Mouse (Mus musculus): Measurements from ENCODE around the gene Ciita. TPM values are rescaled to one million over a fixed set of nuclear protein-coding genes. Genes with fewer than 3 reads are reported as not detected.

The Ciita gene
- polyA plus RNA-seq, 1 experiment: 0.01 TPM

- Histone ChIP-seq H3ac (ENCODE audit: control insufficient read depth, insufficient read length) (no peak overlapping the region), H3K4me3 (no peak overlapping the region), H3K4me2 (ENCODE audit: low read depth) (no peak overlapping the region), H3K27me3 (ENCODE audit: control insufficient read depth, insufficient read depth, insufficient read length) (peaks cover 42% of the 10 kb centered on the region), H3K36me3 (ENCODE audit: control insufficient read depth, insufficient read depth) (no peaks in the 10 kb centered on the region), H3K79me2 (ENCODE audit: control insufficient read depth, insufficient read depth) (no peaks in the 10 kb centered on the region)
- no peak for TF ChIP-seq E2F4 (IDR thresholded peaks at IDR 0.05; ENCODE audit: insufficient read depth)
- no peak for TF ChIP-seq SRF (IDR thresholded peaks at IDR 0.05; ENCODE audit: control insufficient read depth, insufficient read length, low read depth)
- TF ChIP-seq USF1 (IDR thresholded peaks at IDR 0.05; ENCODE audit: low read depth): no peak
- no peak for TF ChIP-seq REST (IDR thresholded peaks at IDR 0.05; ENCODE audit: insufficient read depth, insufficient read length)
- TF ChIP-seq POLR2A (IDR thresholded peaks at IDR 0.05; ENCODE audit: insufficient read length, low read depth): no peak
- no peak for TF ChIP-seq MYOD1 (IDR thresholded peaks at IDR 0.05; ENCODE audit: control insufficient read depth in 1 of 3, insufficient read length in 2 of 3, low read depth in 2 of 3)
- no peak for TF ChIP-seq MAX (IDR thresholded peaks at IDR 0.05; ENCODE audit: low read depth)
- no peak for TF ChIP-seq CEBPB (IDR thresholded peaks at IDR 0.05; ENCODE audit: insufficient read depth, poor library complexity, severe bottlenecking)
- TF ChIP-seq MYOG (IDR thresholded peaks at IDR 0.05; ENCODE audit: control insufficient read depth in 1 of 3, insufficient read depth in 1 of 3, insufficient read length in 2 of 3, low read depth in 2 of 3): no peak
- no peak for TF ChIP-seq TCF3 (IDR thresholded peaks at IDR 0.05; ENCODE audit: insufficient read length, low read depth)
- no peak for TF ChIP-seq POLR2AphosphoS2 (IDR thresholded peaks at IDR 0.05; ENCODE audit: insufficient read length, low read depth)
- TF ChIP-seq TCF12 (IDR thresholded peaks at IDR 0.05; ENCODE audit: insufficient read depth, poor library complexity, severe bottlenecking): no peak
Observed at GRCm38 (mm10) chr16:10489483-10489882, 9.6 kb downstream of the Ciita start.

GRCm38 (mm10) chr16:10489904-10490457 lies 10.1 kb downstream of the Ciita start:
- TF ChIP-seq E2F4 (IDR thresholded peaks at IDR 0.05; ENCODE audit: insufficient read depth) (no peak), POLR2A (IDR thresholded peaks at IDR 0.05; ENCODE audit: insufficient read length, low read depth) (no peak), MYOG (IDR thresholded peaks at IDR 0.05; ENCODE audit: control insufficient read depth in 1 of 3, insufficient read depth in 1 of 3, insufficient read length in 2 of 3, low read depth in 2 of 3) (no peak), USF1 (IDR thresholded peaks at IDR 0.05; ENCODE audit: low read depth) (no peak), POLR2AphosphoS2 (IDR thresholded peaks at IDR 0.05; ENCODE audit: insufficient read length, low read depth) (no peak), CEBPB (IDR thresholded peaks at IDR 0.05; ENCODE audit: insufficient read depth, poor library complexity, severe bottlenecking) (no peak), MAX (IDR thresholded peaks at IDR 0.05; ENCODE audit: low read depth) (no peak), REST (IDR thresholded peaks at IDR 0.05; ENCODE audit: insufficient read depth, insufficient read length) (no peak), SRF (IDR thresholded peaks at IDR 0.05; ENCODE audit: control insufficient read depth, insufficient read length, low read depth) (no peak), MYOD1 (IDR thresholded peaks at IDR 0.05; ENCODE audit: control insufficient read depth in 1 of 3, insufficient read length in 2 of 3, low read depth in 2 of 3) (no peak), TCF3 (IDR thresholded peaks at IDR 0.05; ENCODE audit: insufficient read length, low read depth) (no peak), TCF12 (IDR thresholded peaks at IDR 0.05; ENCODE audit: insufficient read depth, poor library complexity, severe bottlenecking) (no peak)
- H3K4me2 ChIP-seq (ENCODE audit: low read depth): no peak overlapping the region
- no peaks in the 10 kb centered on the region for H3K36me3 ChIP-seq (ENCODE audit: control insufficient read depth, insufficient read depth)
- H3K27me3 ChIP-seq (ENCODE audit: control insufficient read depth, insufficient read depth, insufficient read length): peaks cover 40% of the 10 kb centered on the region
- H3ac ChIP-seq (ENCODE audit: control insufficient read depth, insufficient read length): no peak overlapping the region
- no peaks in the 10 kb centered on the region for H3K79me2 ChIP-seq (ENCODE audit: control insufficient read depth, insufficient read depth)
- H3K4me3 ChIP-seq: no peak overlapping the region

- TF ChIP-seq USF1 (IDR thresholded peaks at IDR 0.05; ENCODE audit: low read depth) (no peak), MYOD1 (IDR thresholded peaks at IDR 0.05; ENCODE audit: control insufficient read depth in 1 of 3, insufficient read length in 2 of 3, low read depth in 2 of 3) (no peak), POLR2AphosphoS2 (IDR thresholded peaks at IDR 0.05; ENCODE audit: insufficient read length, low read depth) (no peak), POLR2A (IDR thresholded peaks at IDR 0.05; ENCODE audit: insufficient read length, low read depth) (no peak), MAX (IDR thresholded peaks at IDR 0.05; ENCODE audit: low read depth) (no peak), REST (IDR thresholded peaks at IDR 0.05; ENCODE audit: insufficient read depth, insufficient read length) (no peak), TCF12 (IDR thresholded peaks at IDR 0.05; ENCODE audit: insufficient read depth, poor library complexity, severe bottlenecking) (no peak), SRF (IDR thresholded peaks at IDR 0.05; ENCODE audit: control insufficient read depth, insufficient read length, low read depth) (no peak), E2F4 (IDR thresholded peaks at IDR 0.05; ENCODE audit: insufficient read depth) (no peak), MYOG (IDR thresholded peaks at IDR 0.05; ENCODE audit: control insufficient read depth in 1 of 3, insufficient read depth in 1 of 3, insufficient read length in 2 of 3, low read depth in 2 of 3) (no peak), TCF3 (IDR thresholded peaks at IDR 0.05; ENCODE audit: insufficient read length, low read depth) (no peak), CEBPB (IDR thresholded peaks at IDR 0.05; ENCODE audit: insufficient read depth, poor library complexity, severe bottlenecking) (no peak)
- peaks cover 39% of the 10 kb centered on the region for H3K27me3 ChIP-seq (ENCODE audit: control insufficient read depth, insufficient read depth, insufficient read length)
- H3K4me2 ChIP-seq (ENCODE audit: low read depth): no peak overlapping the region
- no peak overlapping the region for H3K4me3 ChIP-seq
- no peaks in the 10 kb centered on the region for H3K79me2 ChIP-seq (ENCODE audit: control insufficient read depth, insufficient read depth)
- H3K36me3 ChIP-seq (ENCODE audit: control insufficient read depth, insufficient read depth): no peaks in the 10 kb centered on the region
- no peak overlapping the region for H3ac ChIP-seq (ENCODE audit: control insufficient read depth, insufficient read length)
Observed at GRCm38 (mm10) chr16:10490503-10491150, 10.8 kb downstream of the Ciita start.

- no peak overlapping the region for H3K4me2 ChIP-seq (ENCODE audit: low read depth)
- no peaks in the 10 kb centered on the region for H3K79me2 ChIP-seq (ENCODE audit: control insufficient read depth, insufficient read depth)
- no peak overlapping the region for H3ac ChIP-seq (ENCODE audit: control insufficient read depth, insufficient read length)
- no peaks in the 10 kb centered on the region for H3K36me3 ChIP-seq (ENCODE audit: control insufficient read depth, insufficient read depth)
- peaks cover 39% of the 10 kb centered on the region for H3K27me3 ChIP-seq (ENCODE audit: control insufficient read depth, insufficient read depth, insufficient read length)
- no peak overlapping the region for H3K4me3 ChIP-seq
- TF ChIP-seq CEBPB (IDR thresholded peaks at IDR 0.05; ENCODE audit: insufficient read depth, poor library complexity, severe bottlenecking) (no peak), REST (IDR thresholded peaks at IDR 0.05; ENCODE audit: insufficient read depth, insufficient read length) (no peak), E2F4 (IDR thresholded peaks at IDR 0.05; ENCODE audit: insufficient read depth) (no peak), MYOD1 (IDR thresholded peaks at IDR 0.05; ENCODE audit: control insufficient read depth in 1 of 3, insufficient read length in 2 of 3, low read depth in 2 of 3) (no peak), POLR2AphosphoS2 (IDR thresholded peaks at IDR 0.05; ENCODE audit: insufficient read length, low read depth) (no peak), MAX (IDR thresholded peaks at IDR 0.05; ENCODE audit: low read depth) (no peak), USF1 (IDR thresholded peaks at IDR 0.05; ENCODE audit: low read depth) (no peak), TCF12 (IDR thresholded peaks at IDR 0.05; ENCODE audit: insufficient read depth, poor library complexity, severe bottlenecking) (no peak), SRF (IDR thresholded peaks at IDR 0.05; ENCODE audit: control insufficient read depth, insufficient read length, low read depth) (no peak), MYOG (IDR thresholded peaks at IDR 0.05; ENCODE audit: control insufficient read depth in 1 of 3, insufficient read depth in 1 of 3, insufficient read length in 2 of 3, low read depth in 2 of 3) (no peak), POLR2A (IDR thresholded peaks at IDR 0.05; ENCODE audit: insufficient read length, low read depth) (no peak), TCF3 (IDR thresholded peaks at IDR 0.05; ENCODE audit: insufficient read length, low read depth) (no peak)
Observed at GRCm38 (mm10) chr16:10491716-10492115, 11.9 kb downstream of the Ciita start.

All from myocyte (in vitro differentiated cells).